ENCODE assay signal across 10 mouse cellular contexts in the genomic region with DNA sequence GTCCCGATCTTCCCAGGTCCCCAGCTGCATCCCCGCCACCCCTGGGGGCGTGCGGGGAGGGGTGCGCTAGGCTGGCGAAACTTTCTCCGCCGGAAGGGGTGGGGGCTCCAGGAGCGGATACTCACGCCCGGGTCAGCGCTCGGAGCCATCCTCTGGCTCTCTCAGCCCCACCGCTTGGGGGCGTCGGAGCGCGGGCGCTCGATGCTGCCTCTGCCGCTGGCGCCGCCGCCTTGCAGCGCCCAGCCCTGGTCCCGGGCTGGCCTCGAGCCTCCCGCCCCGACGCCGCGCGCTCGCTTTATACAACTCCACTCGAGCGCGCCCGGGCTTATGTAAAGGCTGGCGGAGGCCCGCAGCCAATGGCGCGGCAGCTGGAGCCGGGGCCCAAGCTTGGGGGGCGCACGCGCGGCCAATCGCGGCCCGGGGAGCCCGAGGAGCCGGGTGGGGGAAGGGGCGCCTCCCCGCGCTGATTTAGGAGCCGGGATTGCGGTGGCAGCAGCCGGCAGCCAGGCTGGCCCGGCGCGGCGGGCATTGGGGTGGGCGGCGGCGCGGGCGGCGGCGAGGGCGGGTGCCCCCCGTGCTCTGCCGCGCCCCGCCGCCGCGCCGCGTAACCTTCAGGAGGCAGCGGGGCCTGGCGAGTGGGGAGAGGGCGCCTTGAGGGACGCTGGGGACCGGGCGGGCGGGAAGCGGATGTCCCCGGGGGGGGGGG. TPM values are rescaled to one million over a fixed set of nuclear protein-coding genes. Genes with fewer than 3 reads are reported as not detected.
A peak's percentile ranks its signal among the peaks of the same experiment; 100 is the strongest.
DNase-seq lines count a peak whose midpoint lies in the region; ATAC-seq lines count a peak whose summit lies in the region.
"Had no signal": no experiment of that assay in that cellular context is flagged by ENCODE, and none has a peak within 500 bp of the region (broad histone marks: within the 10 kb centered on the region; RNA-seq: fewer than 3 reads in every experiment).

A gene (minus strand): TSS at position 299 of the 706 bp plus-strand sequence.

- H3K36me3 ChIP-seq in kidney, embryonic 16.5 days (ENCODE audit: insufficient read depth, low read length), result no peaks in the 10 kb centered on the region
- H3K36me3 ChIP-seq in limb, embryonic 13.5 days, result no peaks in the 10 kb centered on the region
- H3K36me3 ChIP-seq in neural tube, embryonic 14.5 days (ENCODE audit: control insufficient read depth, insufficient read depth, low read length), result no peaks in the 10 kb centered on the region

- H3K27me3 ChIP-seq in kidney, embryonic 16.5 days (ENCODE audit: insufficient read depth, low read length), result peaks cover 65% of the 10 kb centered on the region
- peaks cover 75% of the 10 kb centered on the region for H3K27me3 ChIP-seq in limb, embryonic 13.5 days
- no peaks in the 10 kb centered on the region; the same call in 1 of the 2 replicates for H3K27me3 ChIP-seq in neural tube, embryonic 14.5 days (ENCODE audit: control insufficient read depth, insufficient read depth, low read length)

- H3K4me2 ChIP-seq in kidney, embryonic 16.5 days (replicated peaks; ENCODE audit: low read depth, low read length), result peak within 1 kb of the TSS; percentile 96
- H3K4me2 ChIP-seq in limb, embryonic 13.5 days (replicated peaks), result peak within 1 kb of the TSS; percentile 89
- peak within 1 kb of the TSS; percentile 57 for H3K4me2 ChIP-seq in neural tube, embryonic 14.5 days (ENCODE audit: low read depth, low read length)

- H3K9me3 ChIP-seq in kidney, embryonic 16.5 days (ENCODE audit: low read length), result no peaks in the 10 kb centered on the region
- no peaks in the 10 kb centered on the region for H3K9me3 ChIP-seq in limb, embryonic 13.5 days
- H3K9me3 ChIP-seq in neural tube, embryonic 14.5 days (ENCODE audit: control insufficient read depth, low read length), result no peaks in the 10 kb centered on the region

- peaks cover 12% of the 10 kb centered on the region for H3K4me1 ChIP-seq in kidney, embryonic 16.5 days (ENCODE audit: insufficient read depth, low read length)
- H3K4me1 ChIP-seq in limb, embryonic 13.5 days, result peaks cover 13% of the 10 kb centered on the region
- H3K4me1 ChIP-seq in neural tube, embryonic 14.5 days (ENCODE audit: control insufficient read depth, insufficient read depth, low read length), result 0 out of 2 replicates have a peak, but pooled peaks cover 4% of the 10 kb centered on the region

- peak; percentile 93 for ATAC-seq in kidney, embryonic 16.5 days (ENCODE audit: low FRiP score, low TSS enrichment)
- peak; percentile 93 for ATAC-seq in limb, embryonic 13.5 days (ENCODE audit: low FRiP score, low read depth)
- peak; percentile 95 for ATAC-seq in neural tube, embryonic 14.5 days (ENCODE audit: low read depth)

- DNase-seq in gastrocnemius, postnatal 4 days (ENCODE audit: low spot score in 2 of 2), result peak; percentile 29 to 39
- DNase-seq in gastrocnemius, postnatal 25 days, result no peak
- DNase-seq in cerebellum, adult 9-11 months, result peak; percentile 58
- DNase-seq in frontal cortex, postnatal 10 days (ENCODE audit: low spot score in 2 of 2), result peak; percentile 87 to 89
- no peak for DNase-seq in natural killer cell, adult 2 months (ENCODE audit: low spot score in 2 of 2)

- H3K4me3 ChIP-seq in kidney, embryonic 16.5 days (ENCODE audit: low read length), result peak within 1 kb of the TSS; percentile 61
- H3K4me3 ChIP-seq in limb, embryonic 13.5 days, result peak within 1 kb of the TSS; percentile 55
- peak within 1 kb of the TSS; percentile 60 for H3K4me3 ChIP-seq in neural tube, embryonic 14.5 days (ENCODE audit: low read depth, low read length)

- H3K27ac ChIP-seq in kidney, embryonic 16.5 days (ENCODE audit: low read length), result no peak within 1 kb of the TSS
- H3K27ac ChIP-seq in limb, embryonic 13.5 days, result no peak within 1 kb of the TSS
- peak within 1 kb of the TSS; percentile 93 for H3K27ac ChIP-seq in neural tube, embryonic 14.5 days (ENCODE audit: low read depth, low read length)
- H3K27ac ChIP-seq: macrophage had no signal

- under 1% methylated on average over 50 of the region's 88 CpGs for WGBS in kidney, embryonic 16.5 days
- under 1% methylated on average over 81 of the region's 88 CpGs for WGBS in limb, embryonic 13.5 days
- WGBS in neural tube, embryonic 14.5 days, result 0% methylated on average over 48 of the region's 88 CpGs

- peak within 1 kb of the TSS; percentile 69 for H3K9ac ChIP-seq in kidney, embryonic 16.5 days (replicated peaks; ENCODE audit: low read length)
- peak within 1 kb of the TSS; percentile 63 for H3K9ac ChIP-seq in limb, embryonic 13.5 days
- peak within 1 kb of the TSS; percentile 89 for H3K9ac ChIP-seq in neural tube, embryonic 14.5 days (replicated peaks; ENCODE audit: low read depth, low read length)

RNA-seq across cellular contexts. Expression of the gene that starts here (rescaled TPM):
- under 1 TPM; 0.34 to 0.57 TPM for total RNA-seq in gastrocnemius, postnatal 4 days (2021)
- under 1 TPM in 1 of 2 experiments, not detected in 1; 0.29 TPM for total RNA-seq in gastrocnemius, postnatal 25 days (2021)
- polyA plus RNA-seq in kidney, embryonic 16.5 days (2015; fragmentation: Nextera tagmentation; extraction: Ambion mirVana), result 6.0 and 6.2 TPM in 2 replicates
- 3.8 and 3.9 TPM in 2 replicates for polyA plus RNA-seq in limb, embryonic 13.5 days (2015; fragmentation: Nextera tagmentation; extraction: Ambion mirVana)
- 72.0 and 78.4 TPM in 2 replicates for polyA plus RNA-seq in neural tube, embryonic 14.5 days (2014; fragmentation: Nextera tagmentation; extraction: Ambion mirVana)
- polyA plus RNA-seq: C2C12, macrophage had no signal

Comparison
In these comparisons a context has a peak if more than half of its experiments do, and no peak if none do; other contexts are left out.
1. RNA of the gene that starts here (polyA plus RNA-seq): 72.0 to 78.4 TPM in neural tube, embryonic 14.5 days; 6.0 to 6.2 TPM in kidney, embryonic 16.5 days and 3.8 to 3.9 TPM in limb, embryonic 13.5 days; every median in the first group is over 10 times any median in the second.
2. Peak in DNase-seq in gastrocnemius, postnatal 4 days; RNA of the gene not detected or under 1 TPM.
3. DNase-seq: peak in cerebellum, adult 9-11 months (single experiment) and frontal cortex, postnatal 10 days (2 of 2); none in gastrocnemius, postnatal 25 days (single experiment) and natural killer cell, adult 2 months (0 of 2).
4. Peak in every context shown above with its lines, with median percentiles within 50 percentile points of each other: ATAC-seq, H3K4me2 ChIP-seq, H3K4me3 ChIP-seq and H3K9ac ChIP-seq.